Mouse (Mus musculus): Measurements from ENCODE around the gene Mdm4.

GRCm38 (mm10) chr1:133016775-133017428 is 13.5 kb downstream of the Mdm4 start:
- TF ChIP-seq CTCF (IDR thresholded peaks at IDR 0.05; ENCODE audit: control insufficient read depth, insufficient read depth, insufficient read length) (no peak), USF1 (IDR thresholded peaks at IDR 0.05; ENCODE audit: low read depth) (no peak)

Data from C2C12 (cell line).